Mouse (Mus musculus) heart, adult 2 months (tissue): Measurements from ENCODE around the gene Kctd5.

Source experiments
- CTCF ChIP-seq: fragments of 200-600 bp; IDR thresholded peaks from 2 replicates; pipeline ENCODE4 v1.8.1; 2022; ENCODE audit warnings: antibody characterized with exemption, mild to moderate bottlenecking, moderate library complexity
- POLR2A ChIP-seq: fragments of 200-500 bp; IDR thresholded peaks from 2 replicates; pipeline ENCODE4 v1.6.1; 2011; ENCODE audit warnings: mild to moderate bottlenecking, low read depth, low read length, control low read depth; ENCODE audit not compliant: insufficient read depth

DNA sequence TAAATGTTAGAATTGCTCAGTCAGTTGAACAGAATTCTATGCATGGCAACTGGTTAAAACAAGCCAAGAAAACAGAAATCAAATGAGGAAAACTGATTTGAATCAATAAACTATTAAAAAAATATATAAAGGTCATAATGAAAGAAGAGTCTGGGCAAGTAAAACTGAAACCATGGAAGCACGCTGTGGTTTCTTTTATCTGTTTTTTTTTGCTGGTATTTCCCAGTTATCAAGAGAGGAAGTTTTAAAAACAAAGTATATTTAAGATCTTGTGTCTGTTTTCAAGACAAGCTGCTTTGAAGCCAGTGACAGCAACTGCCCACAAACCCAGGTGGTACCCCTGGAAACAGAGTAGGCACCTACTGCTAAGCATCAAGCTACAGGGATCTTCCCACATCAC lies 17.3 kb upstream of the Kctd5 start:
- TF ChIP-seq CTCF: no peak
- TF ChIP-seq POLR2A: no peak
